Mouse (Mus musculus) CH12.LX (cell line): ENCODE data around the gene Hipk3. TPM values are rescaled to one million over a fixed set of nuclear protein-coding genes. Genes with fewer than 3 reads are reported as not detected.

Source experiments
- DNase-seq: peaks from one replicate; pipeline ENCODE4 v3.0.0-alpha.2; 2013; ENCODE audit errors: extremely low read depth
- H3K27ac ChIP-seq: 2 replicates; pipeline ENCODE4 v1.5.1; 2012; ENCODE audit warnings: low read depth, mild to moderate bottlenecking, control low read depth, moderate library complexity; ENCODE audit not compliant: insufficient read depth
- H3K27me3 ChIP-seq: replicated peaks from 2 replicates; pipeline ENCODE3; 2012; ENCODE audit warnings: inconsistent platforms
- H3K36me3 ChIP-seq, 2 experiments: replicated peaks in 1 of 2; 2 replicates each; pipeline versions ENCODE3 to v1.6.1; 2012; ENCODE audit warnings: inconsistent platforms in 1 of 2, low read length in 1 of 2, mild to moderate bottlenecking in 1 of 2, mixed read lengths in 1 of 2, moderate library complexity in 1 of 2; ENCODE audit not compliant: control insufficient read depth in 1 of 2, insufficient read depth in 1 of 2
- H3K4me1 ChIP-seq, 2 experiments: 2 replicates each; pipeline ENCODE4 v1.6.1; 2012; ENCODE audit warnings: inconsistent platforms in 1 of 2, moderate library complexity in 1 of 2; ENCODE audit not compliant: insufficient read depth in 2 of 2, control insufficient read depth in 1 of 2
- H3K4me2 ChIP-seq: 2 replicates; pipeline ENCODE4 v1.6.1; 2012; ENCODE audit warnings: low read depth, mild to moderate bottlenecking, control low read depth; ENCODE audit not compliant: poor library complexity, insufficient read depth, severe bottlenecking
- H3K4me3 ChIP-seq, 3 experiments: fragments of 150-350 bp in 1 of 3; sonication (generic) in 1 of 3; replicated peaks in 1 of 3; 2 replicates each; pipeline versions ENCODE3 to v1.5.1; 2011 to 2012; ENCODE audit warnings: low read depth in 2 of 3, low read length in 2 of 3, mild to moderate bottlenecking in 2 of 3, moderate library complexity in 2 of 3, control low read depth in 1 of 3, improper control_type of control experiment in 1 of 3, inconsistent platforms in 1 of 3, mixed read lengths in 1 of 3; ENCODE audit not compliant: poor library complexity in 1 of 3
- H3K79me2 ChIP-seq: replicated peaks from 2 replicates; pipeline ENCODE4 v1.6.1; 2012; ENCODE audit warnings: mild to moderate bottlenecking, moderate library complexity; ENCODE audit not compliant: control insufficient read depth, poor library complexity, insufficient read depth, severe bottlenecking; ENCODE audit errors: extremely low read depth
- H3K9ac ChIP-seq: 2 replicates; pipeline ENCODE4 v1.6.1; 2012; ENCODE audit warnings: low read depth, mild to moderate bottlenecking, control low read depth, moderate library complexity; ENCODE audit not compliant: insufficient read depth
- H3K9me3 ChIP-seq: replicated peaks from 2 replicates; pipeline ENCODE3; 2012; ENCODE audit warnings: low read length, inconsistent platforms, mixed read lengths
- BHLHE40 ChIP-seq: IDR thresholded peaks from 2 replicates; pipeline ENCODE4 v1.6.1; 2011; ENCODE audit warnings: mild to moderate bottlenecking, low read depth, low read length, improper control_type of control experiment
- CHD2 ChIP-seq: IDR thresholded peaks from 2 replicates; pipeline ENCODE4 v1.6.1; 2011; ENCODE audit warnings: low read length, improper control_type of control experiment
- CTCF ChIP-seq, 2 experiments: IDR thresholded peaks in 1 of 2; conservative IDR thresholded peaks in 1 of 2; 2 replicates each; pipeline ENCODE4 v1.5.1; 2011 to 2012; ENCODE audit warnings: low read depth in 2 of 2, low read length in 2 of 2, improper control_type of control experiment in 1 of 2, inconsistent platforms in 1 of 2, mild to moderate bottlenecking in 1 of 2, moderate library complexity in 1 of 2
- E2F4 ChIP-seq: IDR thresholded peaks from 2 replicates; pipeline ENCODE4 v1.6.1; 2011; ENCODE audit warnings: low read depth, low read length, improper control_type of control experiment; ENCODE audit not compliant: insufficient replicate concordance
- ELF1 ChIP-seq: IDR thresholded peaks from 2 replicates; pipeline ENCODE4 v1.6.1; 2014; ENCODE audit warnings: low read depth, mild to moderate bottlenecking, inconsistent platforms, low read length, improper control_type of control experiment
- EP300 ChIP-seq: IDR thresholded peaks from 2 replicates; pipeline ENCODE4 v1.6.1; 2011; ENCODE audit warnings: low read length, improper control_type of control experiment
- ETS1 ChIP-seq: conservative IDR thresholded peaks from 2 replicates; pipeline ENCODE4 v1.6.1; 2012; ENCODE audit warnings: low read depth, mild to moderate bottlenecking, inconsistent platforms, low read length, improper control_type of control experiment, moderate library complexity
- GABPA ChIP-seq: IDR thresholded peaks from 2 replicates; pipeline ENCODE4 v1.6.1; 2012; ENCODE audit warnings: low read depth, low read length, improper control_type of control experiment, inconsistent platforms; ENCODE audit not compliant: insufficient replicate concordance
- HCFC1 ChIP-seq: IDR thresholded peaks from 2 replicates; pipeline ENCODE4 v1.6.1; 2012; ENCODE audit warnings: low read depth, mild to moderate bottlenecking, inconsistent platforms, low read length, improper control_type of control experiment
- IRF4 ChIP-seq: IDR thresholded peaks from 2 replicates; pipeline ENCODE4 v1.6.1; 2014; ENCODE audit warnings: low read depth, mild to moderate bottlenecking, inconsistent platforms, low read length, improper control_type of control experiment
- JUN ChIP-seq: IDR thresholded peaks from 2 replicates; pipeline ENCODE4 v1.6.1; 2011; ENCODE audit warnings: low read depth, mild to moderate bottlenecking, low read length, improper control_type of control experiment, moderate library complexity; ENCODE audit not compliant: insufficient read depth
- KAT2A ChIP-seq: IDR thresholded peaks from 2 replicates; pipeline ENCODE4 v1.6.1; 2012; ENCODE audit warnings: low read length, improper control_type of control experiment, inconsistent platforms; ENCODE audit not compliant: insufficient replicate concordance
- MAFK ChIP-seq: IDR thresholded peaks from 2 replicates; pipeline ENCODE4 v1.6.1; 2011; ENCODE audit warnings: low read length, improper control_type of control experiment; ENCODE audit not compliant: insufficient replicate concordance
- MAX ChIP-seq: IDR thresholded peaks from 2 replicates; pipeline ENCODE4 v1.6.1; 2011; ENCODE audit warnings: low read length, improper control_type of control experiment
- MEF2A ChIP-seq: IDR thresholded peaks from 2 replicates; pipeline ENCODE4 v1.6.1; 2014; ENCODE audit warnings: low read depth, mild to moderate bottlenecking, inconsistent platforms, low read length, improper control_type of control experiment, borderline replicate concordance
- MXI1 ChIP-seq: IDR thresholded peaks from 2 replicates; pipeline ENCODE4 v1.6.1; 2011; ENCODE audit warnings: mild to moderate bottlenecking, low read depth, low read length, improper control_type of control experiment
- MYC ChIP-seq: IDR thresholded peaks from 2 replicates; pipeline ENCODE4 v1.6.1; 2011; ENCODE audit warnings: low read depth, mild to moderate bottlenecking, improper control_type of control experiment, low read length
- NELFE ChIP-seq: IDR thresholded peaks from 2 replicates; pipeline ENCODE4 v1.6.1; 2011; ENCODE audit warnings: low read depth, low read length, improper control_type of control experiment
- NRF1 ChIP-seq: IDR thresholded peaks from 2 replicates; pipeline ENCODE4 v1.6.1; 2014; ENCODE audit warnings: low read depth, mild to moderate bottlenecking, inconsistent platforms, low read length, improper control_type of control experiment, moderate library complexity
- PAX5 ChIP-seq: IDR thresholded peaks from 2 replicates; pipeline ENCODE4 v1.6.1; 2012; ENCODE audit warnings: low read length, inconsistent platforms, mixed read lengths
- POLR2A ChIP-seq: IDR thresholded peaks from 2 replicates; pipeline ENCODE4 v1.6.1; 2011; ENCODE audit warnings: low read depth, mild to moderate bottlenecking, improper control_type of control experiment, low read length
- POLR2AphosphoS2 ChIP-seq: IDR thresholded peaks from 2 replicates; pipeline ENCODE4 v1.6.1; 2011; ENCODE audit warnings: low read depth, low read length, improper control_type of control experiment
- RAD21 ChIP-seq: IDR thresholded peaks from 2 replicates; pipeline ENCODE4 v1.6.1; 2011; ENCODE audit warnings: low read depth, mild to moderate bottlenecking, low read length, improper control_type of control experiment, moderate library complexity
- RCOR1 ChIP-seq: conservative IDR thresholded peaks from 2 replicates; pipeline ENCODE4 v1.6.1; 2012; ENCODE audit warnings: low read depth, mild to moderate bottlenecking, inconsistent platforms, low read length, improper control_type of control experiment
- SIN3A ChIP-seq: IDR thresholded peaks from 2 replicates; pipeline ENCODE4 v1.6.1; 2012; ENCODE audit warnings: low read length, improper control_type of control experiment, inconsistent platforms
- SMC3 ChIP-seq: IDR thresholded peaks from 2 replicates; pipeline ENCODE4 v1.6.1; 2011; ENCODE audit warnings: low read depth, low read length, improper control_type of control experiment
- TCF12 ChIP-seq: IDR thresholded peaks from 2 replicates; pipeline ENCODE4 v1.6.1; 2014; ENCODE audit warnings: low read depth, mild to moderate bottlenecking, inconsistent platforms, low read length, improper control_type of control experiment
- UBTF ChIP-seq: IDR thresholded peaks from 2 replicates; pipeline ENCODE4 v1.6.1; 2012; ENCODE audit warnings: low read depth, mild to moderate bottlenecking, inconsistent platforms, low read length, improper control_type of control experiment, moderate library complexity
- USF1 ChIP-seq: IDR thresholded peaks from 2 replicates; pipeline ENCODE4 v1.6.1; 2014; ENCODE audit warnings: low read depth, mild to moderate bottlenecking, inconsistent platforms, low read length, improper control_type of control experiment
- USF2 ChIP-seq: conservative IDR thresholded peaks from 2 replicates; pipeline ENCODE4 v1.6.1; 2011; ENCODE audit warnings: low read depth, low read length, improper control_type of control experiment
- ZC3H11A ChIP-seq: IDR thresholded peaks from 2 replicates; pipeline ENCODE4 v1.6.1; 2012; ENCODE audit warnings: low read depth, mild to moderate bottlenecking, inconsistent platforms, low read length, improper control_type of control experiment
- ZKSCAN1 ChIP-seq: IDR thresholded peaks from 2 replicates; pipeline ENCODE4 v1.6.1; 2012; ENCODE audit warnings: low read depth, inconsistent platforms, low read length, improper control_type of control experiment, borderline replicate concordance
- ZMIZ1 ChIP-seq: IDR thresholded peaks from 2 replicates; pipeline ENCODE4 v1.6.1; 2012; ENCODE audit warnings: low read depth, mild to moderate bottlenecking, inconsistent platforms, low read length, improper control_type of control experiment
- ZNF384 ChIP-seq: IDR thresholded peaks from 2 replicates; pipeline ENCODE4 v1.6.1; 2012; ENCODE audit warnings: low read depth, low read length, improper control_type of control experiment, inconsistent platforms
- dilution Hi-C: fragments of 300-500 bp; cut with MboI; formaldehyde crosslinking; loops from 2 replicates; pipeline ENCODE4 v1.14.3; 2020; ENCODE audit warnings: low sequenced_read_pairs; ENCODE audit not compliant: extremely low pct_unique_long_range_greater_than_20kb, extremely low pct_ligation_motif_present
- in situ Hi-C: fragments of 300-500 bp; cut with MboI; formaldehyde crosslinking; loops from 3 replicates; pipeline ENCODE4 v1.14.3; 2019; ENCODE audit warnings: low sequenced_read_pairs, low pct_ligation_motif_present, low pct_unique_long_range_greater_than_20kb, mixed read lengths
- polyA plus RNA-seq: library from polyadenylated mRNA; unstranded; fragments of >175 nt; gene quantifications from 2 replicates; pipeline ENCODE4 v1.2.1, GENCODE M21; 2012; ENCODE audit warnings: low read depth; ENCODE audit not compliant: insufficient read length
- total RNA-seq, 2 experiments: library from RNA; depleted of rRNA; stranded (reverse); fragments of 300-350 nt in 1 of 2; fragments of >200 nt in 1 of 2; gene quantifications; 2 replicates each; pipeline ENCODE4 v1.2.3; 2012 to 2014

The Hipk3 gene
- total and polyA plus RNA-seq, 3 experiments: 14.8 to 19.5 (median 16.9) TPM

DNA sequence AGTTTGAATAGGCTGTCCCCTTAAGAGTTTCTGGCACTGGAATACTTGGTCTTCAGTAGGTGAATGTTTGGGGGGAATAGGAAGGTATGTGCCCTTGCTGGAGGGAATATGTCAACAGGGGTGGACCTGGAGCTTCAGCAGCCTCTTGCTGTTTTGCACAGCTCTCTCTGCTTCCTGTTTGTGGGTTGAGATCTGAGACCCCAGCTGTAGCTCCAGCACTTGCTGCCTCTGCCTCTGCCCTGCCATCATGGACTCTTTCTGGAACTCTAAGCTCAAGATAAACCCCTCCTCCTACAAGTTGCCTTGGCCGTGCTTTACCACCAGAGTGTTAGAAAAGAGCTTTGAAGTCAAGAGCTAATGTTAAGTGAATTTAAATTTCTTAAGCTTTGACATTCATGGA, 48.2 kb downstream of the Hipk3 start:
- dilution Hi-C loops: no loop called here
- Histone ChIP-seq H3K9me3 (no peaks in the 10 kb centered on the region), H3K9ac (no peak overlapping the region), H3K79me2 (peaks cover 14% of the 10 kb centered on the region), H3K4me1 (peaks cover 3 to 21% of the 10 kb centered on the region in 2 experiments; a peak in 2 of 4 replicates)
- TF ChIP-seq POLR2A: no peak
- no peak for TF ChIP-seq HCFC1
- TF ChIP-seq, all 38 proteins: peak for 0
- peaks cover 3 to 47% of the 10 kb centered on the region in 2 experiments for H3K36me3 ChIP-seq
- no peak for DNase-seq
- in situ Hi-C loops: no loop called here
- H3K4me2 ChIP-seq: no peak overlapping the region
- H3K27ac ChIP-seq: no peak overlapping the region
- H3K27me3 ChIP-seq: no peaks in the 10 kb centered on the region
- H3K4me3 ChIP-seq: no peak overlapping the region

DNA sequence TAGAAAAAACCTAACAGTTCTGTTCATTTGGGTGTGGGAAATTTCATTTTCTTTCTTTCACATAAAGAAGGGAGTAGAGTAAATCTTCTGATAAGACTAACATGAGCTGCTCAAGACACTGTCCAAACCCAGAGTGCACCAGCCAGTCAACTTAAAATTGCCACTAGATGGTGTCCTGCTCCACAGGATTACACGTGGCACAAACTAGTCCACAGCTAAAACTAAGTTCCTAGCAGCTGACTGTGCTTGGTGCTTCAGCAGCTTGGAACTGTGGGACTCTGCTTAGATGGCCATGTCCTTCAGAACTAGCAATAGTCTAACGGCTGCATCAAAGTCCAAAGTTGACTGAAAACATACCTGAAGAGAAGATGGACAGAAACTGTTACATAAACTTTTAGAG, 49.5 kb downstream of the Hipk3 start:
- dilution Hi-C loops (no loop called here), in situ Hi-C loops (loop anchor here (5.0 kb wide), 1 partner anchor 143 kb away; no protein-coding TSS in a partner anchor)
- peaks cover 6 to 50% of the 10 kb centered on the region in 2 experiments for H3K36me3 ChIP-seq
- no peaks in the 10 kb centered on the region for H3K27me3 ChIP-seq
- no peak overlapping the region for H3K9ac ChIP-seq
- H3K27ac ChIP-seq: no peak overlapping the region
- peak; percentile 75 for DNase-seq
- peaks cover 8% of the 10 kb centered on the region for H3K79me2 ChIP-seq
- H3K9me3 ChIP-seq: no peaks in the 10 kb centered on the region
- H3K4me1 ChIP-seq: peaks cover 0 to 13% of the 10 kb centered on the region in 2 experiments; a peak in 2 of 4 replicates
- no peak overlapping the region for H3K4me3 ChIP-seq
- H3K4me2 ChIP-seq: no peak overlapping the region
- TF ChIP-seq KAT2A: no peak
- no peak for TF ChIP-seq CHD2
- peak; percentile 90 for TF ChIP-seq SMC3
- no peak; the same call in 1 of the 2 replicates for TF ChIP-seq BHLHE40
- no peak for TF ChIP-seq E2F4
- TF ChIP-seq IRF4: no peak; the same call in 1 of the 2 replicates
- TF ChIP-seq PAX5: no peak
- TF ChIP-seq MEF2A: no peak
- no peak for TF ChIP-seq USF2
- no peak for TF ChIP-seq UBTF
- no peak for TF ChIP-seq TCF12
- no peak for TF ChIP-seq ELF1
- peak; percentile 93 for TF ChIP-seq MYC
- TF ChIP-seq POLR2A: no peak
- no peak for TF ChIP-seq HCFC1
- TF ChIP-seq RAD21: peak; percentile 94
- peak; percentile 53 to 92 for TF ChIP-seq CTCF (conservative IDR thresholded peaks at IDR 0.05 in 1 of 2, IDR thresholded peaks at IDR 0.05 in 1 of 2; ENCODE audit: low read depth in 2 of 2, low read length in 2 of 2)
- TF ChIP-seq JUN: no peak
- no peak for TF ChIP-seq ETS1
- TF ChIP-seq MXI1: no peak; the same call in 1 of the 2 replicates
- no peak for TF ChIP-seq ZKSCAN1
- peak; percentile 53 for TF ChIP-seq ZC3H11A
- no peak for TF ChIP-seq POLR2AphosphoS2
- 0 out of 2 replicates have a peak, but pooled peaks have one; percentile 29 for TF ChIP-seq NELFE
- TF ChIP-seq GABPA: no peak
- no peak for TF ChIP-seq NRF1
- 0 out of 2 replicates have a peak, but pooled peaks have one; percentile 32 for TF ChIP-seq SIN3A
- TF ChIP-seq RCOR1: no peak
- peak; percentile 78 for TF ChIP-seq MAX
- TF ChIP-seq EP300: no peak
- no peak for TF ChIP-seq MAFK
- TF ChIP-seq ZMIZ1: no peak
- TF ChIP-seq ZNF384: no peak
- no peak for TF ChIP-seq USF1
